Mouse (Mus musculus): ENCODE measurements at regions not wholly inside any gene's neighbourhood (a gene's known extent, or its start where the extent isn't known, plus 50 kb on each side); places are given as distances from the start of the nearest gene placed in this dataset.
A peak's percentile ranks its signal among the peaks of the same experiment; 100 is the strongest.

DNA sequence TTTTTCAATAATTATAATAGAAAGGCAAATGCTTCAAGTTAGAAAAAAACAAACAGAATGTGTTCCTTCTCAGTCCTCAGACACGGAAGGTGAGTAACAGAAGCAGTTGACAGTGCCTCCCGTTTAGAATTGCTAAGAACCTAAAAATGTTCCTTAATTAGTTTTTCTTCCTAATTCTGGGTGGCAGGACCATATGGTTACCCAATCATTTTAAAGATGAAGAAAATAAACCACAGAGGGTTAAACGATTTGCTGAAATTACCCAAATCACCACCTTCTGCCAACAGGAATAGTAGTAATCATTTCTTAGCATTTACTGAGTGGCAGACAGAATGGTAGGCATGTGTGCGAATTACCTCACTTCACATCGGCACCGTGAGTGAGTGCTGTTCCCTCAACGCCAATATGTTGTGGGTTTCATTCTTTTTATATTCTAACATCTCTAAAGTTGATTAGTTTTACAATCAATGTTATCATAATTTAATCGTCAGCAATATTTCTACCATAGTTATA lies 119.7 kb upstream of the Gm6657 start:
- intact Hi-C loops (cut with DNase I): no loop called here
- DNase-seq: no peak

DNA sequence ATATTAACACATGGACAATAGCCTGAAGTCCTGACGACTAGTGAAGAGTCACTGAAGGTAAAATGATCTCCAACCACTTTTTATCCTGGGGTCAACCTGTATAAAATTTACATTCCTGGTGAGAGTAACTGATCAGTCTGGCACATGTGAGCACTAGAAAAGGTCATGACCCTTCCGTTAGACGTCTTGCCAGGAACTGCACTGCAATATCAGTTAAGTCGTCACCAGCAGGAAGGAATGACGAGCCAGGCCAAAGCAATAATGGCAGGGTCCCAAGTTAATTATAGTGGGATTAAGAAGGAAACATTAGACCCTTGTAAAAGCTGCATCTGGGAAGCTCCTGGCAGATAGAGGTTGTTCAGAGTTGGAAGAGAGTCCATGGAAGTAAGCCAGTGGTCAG lies 116.8 kb upstream of the Gm6657 start:
- DNase-seq: peak; percentile 17 to 24
- intact Hi-C loops (cut with DNase I): no loop called here

- DNase-seq: no peak
- intact Hi-C loops (cut with DNase I): no loop called here
Observed at GRCm38 (mm10) chr12:78082163-78082562, 111.9 kb upstream of the Gm6657 start.

DNA sequence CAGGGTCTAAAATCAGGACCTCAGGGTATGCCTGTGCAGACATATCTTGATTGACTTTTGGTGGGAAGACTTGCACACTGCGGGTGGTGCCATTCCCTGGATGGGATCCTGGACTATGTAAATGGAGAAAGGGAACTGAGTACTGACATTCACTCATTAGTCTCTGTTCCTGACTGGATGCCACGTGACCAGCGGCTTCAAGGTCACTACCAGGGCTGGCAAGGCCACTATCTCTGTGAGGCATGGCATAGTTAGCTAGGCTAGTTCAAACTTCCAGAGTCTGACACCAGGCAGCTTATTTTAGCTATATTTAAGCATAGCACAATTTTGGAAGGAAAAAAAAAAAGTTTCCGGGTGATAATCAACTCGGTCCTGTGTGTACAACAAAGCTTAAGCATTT lies 108.0 kb upstream of the Gm6657 start:
- DNase-seq: no peak
- intact Hi-C loops (cut with DNase I): no loop called here

GRCm38 (mm10) chr12:78087921-78088320 lies 106.1 kb upstream of the Gm6657 start:
- no peak for DNase-seq
- intact Hi-C loops (cut with DNase I): no loop called here

GRCm38 (mm10) chr12:78094471-78094870 lies 99.6 kb upstream of the Gm6657 start:
- intact Hi-C loops (cut with DNase I): no loop called here
- no peak for DNase-seq

DNA sequence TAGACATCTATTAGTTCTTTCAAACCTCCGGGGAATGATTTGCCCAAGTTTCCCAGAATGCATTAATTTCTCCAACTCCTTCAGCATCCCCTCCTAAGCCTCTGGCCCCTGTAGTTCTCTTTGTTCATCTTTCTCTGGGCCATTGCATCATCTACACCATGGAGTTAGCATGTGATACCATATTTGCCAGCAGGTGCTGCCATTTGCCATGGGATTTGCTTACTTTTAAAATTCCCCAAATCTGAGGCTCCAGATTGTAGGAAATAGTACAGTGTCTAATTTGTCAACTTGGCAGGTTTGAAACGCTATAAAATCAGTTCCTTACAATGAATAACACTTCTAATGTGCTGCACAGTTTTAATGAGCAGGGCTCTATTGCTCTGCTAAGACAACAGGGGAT lies 98.7 kb upstream of the Gm6657 start:
- DNase-seq: no peak
- intact Hi-C loops (cut with DNase I): no loop called here

DNA sequence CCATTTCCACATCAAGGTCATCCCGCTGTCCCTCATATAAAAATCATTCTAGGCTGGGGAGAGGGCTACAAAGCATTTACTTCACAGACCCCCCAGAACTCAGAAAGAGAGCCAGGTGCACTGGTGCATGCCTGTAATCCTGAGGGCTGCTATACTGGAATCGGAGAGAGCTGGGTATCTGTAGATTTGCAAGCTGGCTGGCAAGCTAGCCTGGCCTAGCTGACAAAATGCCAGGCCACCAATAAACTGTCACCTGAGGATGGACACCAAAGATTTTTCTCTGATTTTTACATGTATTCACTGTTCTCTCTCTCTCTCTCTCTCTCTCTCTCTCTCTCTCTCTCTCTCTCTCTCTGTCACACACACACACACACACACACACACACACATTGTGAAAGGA lies 98.1 kb upstream of the Gm6657 start:
- intact Hi-C loops (cut with DNase I): no loop called here
- no peak for DNase-seq

DNA sequence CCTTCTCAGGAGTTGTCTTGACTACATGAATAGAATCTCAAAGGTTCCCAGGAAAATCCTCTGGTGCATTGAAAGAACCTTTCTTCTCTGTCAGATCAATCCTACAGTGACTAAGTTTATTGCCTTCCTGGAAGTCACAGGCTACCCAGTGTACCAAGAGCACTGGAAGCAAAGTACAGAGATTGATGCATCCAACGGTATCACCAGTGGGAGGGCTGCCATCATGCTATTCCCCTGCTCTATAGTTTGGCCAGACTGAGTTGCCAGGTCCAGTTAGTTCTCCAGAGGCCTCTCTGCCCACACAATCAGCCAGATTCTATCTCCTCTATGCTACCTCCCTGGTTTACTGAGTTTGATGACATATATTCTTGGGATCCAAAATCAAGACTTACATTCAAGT lies 96.9 kb upstream of the Gm6657 start:
- intact Hi-C loops (cut with DNase I): no loop called here
- DNase-seq: no peak

GRCm38 (mm10) chr12:78097692-78098091 lies 96.3 kb upstream of the Gm6657 start:
- intact Hi-C loops (cut with DNase I): no loop called here

GRCm38 (mm10) chr12:78098765-78099194 lies 95.3 kb upstream of the Gm6657 start:
- intact Hi-C loops (cut with DNase I): no loop called here
- DNase-seq: peak; percentile 53 to 54

More at GRCm38 (mm10) chr12:78097692-78098091, 96.3 kb upstream of the Gm6657 start:
- DNase-seq: no peak

DNA sequence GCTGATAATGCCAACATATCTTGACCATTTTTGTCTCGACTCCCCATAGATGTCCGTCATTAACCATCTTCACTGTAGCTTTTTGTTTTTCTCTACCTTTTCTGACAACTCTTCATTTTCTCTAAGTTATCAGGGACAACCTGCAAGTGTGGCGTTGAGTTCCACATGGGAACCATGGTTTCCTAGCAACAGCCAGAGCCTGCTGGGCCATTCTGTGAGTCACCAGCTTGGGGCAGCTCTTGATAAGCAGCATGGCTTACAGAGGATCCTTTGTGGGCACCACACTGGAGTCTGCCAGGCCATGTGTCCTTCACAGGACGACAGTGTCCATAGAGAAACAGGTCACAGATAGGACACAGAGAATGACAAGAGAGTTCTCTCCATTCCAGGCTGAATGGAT lies 94.3 kb upstream of the Gm6657 start:
- intact Hi-C loops (cut with DNase I): no loop called here
- peak; percentile 38 to 51 for DNase-seq

GRCm38 (mm10) chr12:78100756-78101155 lies 93.3 kb upstream of the Gm6657 start:
- intact Hi-C loops (cut with DNase I): no loop called here
- no peak for DNase-seq

GRCm38 (mm10) chr12:78109931-78110330 lies 84.1 kb upstream of the Gm6657 start:
- DNase-seq: no peak

DNA sequence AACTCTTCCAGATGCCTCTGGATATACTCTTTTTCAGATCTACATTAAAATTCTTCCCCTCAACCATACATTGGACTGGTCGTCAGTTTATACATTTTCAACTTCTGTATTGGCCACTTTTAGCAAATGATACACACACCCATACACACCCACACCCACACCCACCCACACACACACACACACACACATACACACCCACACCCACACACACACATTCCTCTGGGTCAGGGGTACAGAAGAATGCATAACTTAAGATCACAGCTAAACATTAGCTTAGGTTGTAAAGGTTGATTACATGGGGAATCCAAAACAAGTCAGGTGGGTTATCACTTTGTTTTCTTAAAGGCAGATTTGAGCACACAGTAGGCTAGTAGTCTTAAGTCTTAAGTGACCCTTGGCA lies 75.9 kb upstream of the Gm6657 start:
- intact Hi-C loops (cut with DNase I): no loop called here
- DNase-seq: no peak

More at GRCm38 (mm10) chr12:78109931-78110330, 84.1 kb upstream of the Gm6657 start:
- intact Hi-C loops (cut with DNase I): no loop called here

DNA sequence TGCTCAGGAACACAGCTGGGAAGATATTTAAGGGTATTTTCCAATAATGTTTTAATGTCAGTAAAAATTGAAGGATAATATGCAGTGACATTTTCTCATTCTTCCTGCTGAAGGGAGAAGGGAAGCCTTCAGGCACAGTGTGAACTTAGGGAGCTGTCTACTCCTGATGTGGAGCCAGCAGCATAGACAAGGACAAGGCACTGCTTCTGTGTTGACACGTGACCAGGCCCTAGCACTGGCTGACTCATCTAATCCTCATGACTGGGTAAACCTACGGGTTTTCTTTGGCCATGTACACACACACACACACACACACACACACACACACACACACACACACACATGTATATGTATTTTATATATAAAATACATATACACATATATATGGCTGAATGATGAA lies 74.8 kb upstream of the Gm6657 start:
- DNase-seq: no peak
- intact Hi-C loops (cut with DNase I): no loop called here

GRCm38 (mm10) chr12:78119855-78120254 lies 74.2 kb upstream of the Gm6657 start:
- DNase-seq: peak; percentile 57 to 60
- intact Hi-C loops (cut with DNase I): no loop called here

DNA sequence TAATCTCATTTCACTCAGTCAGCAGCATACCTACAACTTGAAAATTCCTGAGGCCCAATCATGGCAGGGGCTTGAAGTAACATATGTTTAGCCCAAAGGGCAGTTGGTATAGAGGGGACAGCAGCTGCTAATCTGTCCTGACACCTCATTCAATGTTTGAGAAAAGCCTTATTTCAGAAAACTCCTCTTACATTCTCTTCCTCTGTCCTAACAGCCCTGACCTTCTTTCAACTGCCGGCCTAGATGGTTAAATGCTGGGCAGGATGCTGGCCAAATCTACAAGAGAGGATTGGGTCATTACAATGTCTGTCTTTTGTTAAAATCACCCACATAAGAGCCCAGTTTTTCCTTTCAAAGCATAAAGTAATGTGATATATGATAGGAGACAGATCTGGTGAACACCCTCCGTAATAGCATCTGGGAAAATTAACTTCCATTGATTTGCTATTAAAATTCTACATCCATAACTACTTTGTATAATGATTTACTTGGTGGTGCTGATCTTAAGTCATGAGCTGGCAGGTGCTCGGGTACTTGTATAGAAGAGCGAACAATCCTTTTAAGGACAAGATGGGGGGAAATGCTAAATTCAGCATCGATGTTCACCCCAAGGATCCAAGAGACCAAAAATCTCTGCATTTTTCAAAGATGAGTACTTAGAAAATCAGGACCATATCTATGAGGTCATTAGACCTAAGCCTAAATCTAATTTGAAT lies 64.8 kb upstream of the Gm6657 start:
- intact Hi-C loops (cut with DNase I): no loop called here

DNA sequence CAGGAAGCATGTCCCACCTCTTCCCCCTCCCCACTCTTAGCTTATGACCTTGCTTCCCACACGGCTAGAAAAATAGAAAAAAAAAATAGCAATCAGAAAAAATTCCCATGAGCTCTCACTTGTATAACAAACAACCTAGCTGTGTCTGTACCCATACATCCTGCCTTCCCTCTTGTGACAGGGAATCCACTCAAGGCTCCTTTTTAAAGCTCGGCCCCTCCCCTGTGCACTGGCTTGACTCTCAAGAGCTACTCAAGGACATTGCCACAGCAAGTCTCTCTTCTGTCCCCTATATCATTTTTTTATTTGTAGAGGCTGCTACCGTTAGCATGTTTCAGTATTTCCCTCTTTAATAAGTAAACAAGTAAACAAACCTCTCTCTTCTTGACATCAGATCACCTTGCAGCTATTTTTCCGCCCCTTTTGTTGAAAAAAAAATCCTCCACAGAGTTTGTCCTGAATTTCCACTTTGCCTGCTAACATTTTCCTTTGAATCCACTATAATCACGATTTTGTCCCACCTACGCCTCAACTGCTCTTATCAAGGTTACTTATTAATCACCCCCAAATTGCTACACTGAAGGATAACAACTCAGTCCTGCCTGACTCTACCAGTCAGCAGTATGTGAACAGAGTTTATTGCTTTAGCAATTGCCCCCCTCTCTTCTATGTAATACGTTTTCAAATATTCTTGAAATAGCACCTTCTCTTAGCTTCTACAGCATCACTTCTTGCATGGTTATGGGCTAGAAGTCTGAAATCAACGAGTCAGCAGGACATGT lies 61.8 kb upstream of the Gm6657 start:
- DNase-seq: no peak
- intact Hi-C loops (cut with DNase I): no loop called here

More for the DNA sequence above, 64.8 kb upstream of the Gm6657 start:
- DNase-seq: no peak

GRCm38 (mm10) chr12:78133341-78133740 lies 60.7 kb upstream of the Gm6657 start:
- DNase-seq: peak; percentile 27 to 48
- intact Hi-C loops (cut with DNase I): no loop called here

DNA sequence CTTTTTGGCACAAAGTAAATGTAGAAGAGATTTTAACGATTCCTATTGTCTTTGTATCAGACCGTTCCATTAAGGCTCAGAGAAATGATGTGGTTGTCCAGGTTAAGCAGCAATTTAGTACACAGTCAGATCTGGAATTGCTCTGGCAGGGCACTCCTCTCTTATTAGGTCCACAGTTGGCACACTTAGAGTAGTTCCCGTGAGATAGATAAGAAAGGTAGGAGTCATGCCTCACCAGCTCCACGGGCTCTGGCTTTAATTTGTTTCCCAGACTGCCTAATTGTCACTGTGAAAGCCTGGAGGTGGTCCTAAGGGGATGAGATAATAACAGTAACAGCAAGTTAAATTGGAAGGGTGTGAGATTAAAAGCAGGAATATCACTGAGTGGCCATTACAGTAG lies 60.1 kb upstream of the Gm6657 start:
- DNase-seq: no peak
- intact Hi-C loops (cut with DNase I): no loop called here

GRCm38 (mm10) chr12:78137196-78137595 lies 56.8 kb upstream of the Gm6657 start:
- DNase-seq: peak; percentile 23 to 31
- intact Hi-C loops (cut with DNase I): no loop called here

Measured in heart, postnatal 10 days (tissue).